Mouse (Mus musculus): Measurements from ENCODE around the gene Stkld1.

Gene Stkld1

DNA sequence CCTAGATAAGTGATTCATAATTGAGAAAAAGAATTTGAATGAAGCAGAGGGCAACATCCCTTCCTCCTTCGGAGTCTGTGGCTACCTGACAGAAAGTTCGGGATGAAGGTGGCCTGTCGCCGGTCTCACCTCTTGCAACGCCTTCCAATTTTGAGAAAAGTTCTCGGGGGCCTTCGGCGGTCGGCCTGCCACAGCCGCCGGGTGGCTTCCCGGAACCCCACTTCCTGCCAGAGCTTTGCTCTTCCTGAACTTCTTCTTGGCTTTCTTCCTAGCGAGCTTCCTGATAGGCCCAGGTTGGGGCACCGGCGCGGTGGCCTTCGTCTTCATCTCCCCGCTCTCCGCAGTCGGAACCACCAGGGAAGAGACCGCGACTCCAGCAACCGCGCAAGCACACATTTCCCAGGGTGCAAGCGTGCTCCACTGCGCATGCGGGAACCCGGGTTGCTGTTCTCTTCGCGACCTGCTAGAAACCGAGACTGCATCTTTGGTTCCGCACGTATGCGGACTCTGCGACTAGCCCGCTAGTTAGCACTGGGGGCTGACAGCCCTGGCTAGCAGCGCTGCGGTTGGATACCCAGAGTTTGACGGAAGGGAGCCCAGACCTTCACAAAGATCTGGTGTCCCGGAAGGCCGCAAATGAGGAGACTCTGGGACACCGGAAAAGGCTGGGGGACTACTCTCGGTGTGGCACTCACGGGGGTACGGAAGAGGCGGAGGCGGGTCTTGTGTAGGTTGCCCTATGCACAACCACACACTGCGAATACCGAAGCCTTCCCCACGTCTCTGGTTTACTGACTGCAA is 30.3 kb downstream of the Stkld1 start, which contains the start of gene Rexo4:
Gene Rexo4, minus strand, starts transcription at position 464 of the 801 bp plus-strand sequence.
- DNase-seq (ENCODE audit: low read depth in 1 of 2, low spot score in 2 of 2) = peak; percentile 80 to 90

DNA sequence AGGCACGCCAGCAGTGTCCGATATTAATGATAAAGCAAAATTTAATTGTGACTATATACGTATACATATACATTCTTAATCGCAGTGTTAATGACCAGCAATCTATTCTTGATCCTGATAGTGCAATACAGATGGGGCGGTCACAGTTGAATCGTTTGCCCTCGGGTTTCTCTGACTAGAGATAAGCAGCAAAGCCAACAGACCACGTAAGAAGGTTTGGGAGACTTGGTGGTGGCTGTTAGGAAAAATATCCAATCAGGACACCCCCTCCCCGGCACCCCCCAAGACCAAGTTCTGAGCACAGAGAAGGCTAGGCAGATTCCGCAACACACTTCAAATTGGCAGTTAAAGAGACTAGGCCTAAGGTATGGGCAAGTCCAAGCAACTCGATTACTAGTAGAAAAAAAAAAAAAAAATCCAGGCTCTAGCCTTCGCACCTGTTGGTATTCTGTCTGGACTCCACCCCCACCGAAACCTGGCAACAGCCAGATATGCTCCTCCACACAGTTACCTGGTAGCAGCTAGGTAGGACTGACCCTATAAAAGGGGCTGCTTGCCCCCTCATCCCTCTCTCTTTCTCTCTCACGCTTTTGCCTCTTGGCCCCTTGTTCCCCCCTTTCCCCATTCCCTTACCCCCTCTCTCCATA is 31.0 kb downstream of the Stkld1 start:
- no peak for DNase-seq (ENCODE audit: low read depth in 1 of 2, low spot score in 2 of 2)

DNA sequence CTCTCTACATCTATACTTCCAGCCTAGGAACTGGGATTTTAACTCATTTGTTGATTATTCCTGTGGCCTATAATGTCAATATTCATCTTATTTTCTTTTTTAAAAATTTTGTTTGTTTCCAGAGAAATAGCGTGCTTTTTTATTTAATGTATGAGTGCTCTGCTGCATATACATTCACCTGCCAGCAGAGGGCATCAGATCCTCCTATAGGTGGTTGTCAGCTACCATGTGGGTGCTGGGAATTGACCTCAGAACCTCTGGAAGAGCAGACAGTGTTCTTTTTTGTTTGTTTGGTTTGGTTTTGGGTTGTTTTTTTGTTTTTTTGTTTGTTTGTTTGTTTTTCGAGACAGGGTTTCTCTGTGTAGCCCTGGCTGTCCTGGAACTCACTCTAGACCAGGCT is 33.4 kb downstream of the Stkld1 start:
- no peak for DNase-seq (ENCODE audit: low read depth in 1 of 2, low spot score in 2 of 2)

DNA sequence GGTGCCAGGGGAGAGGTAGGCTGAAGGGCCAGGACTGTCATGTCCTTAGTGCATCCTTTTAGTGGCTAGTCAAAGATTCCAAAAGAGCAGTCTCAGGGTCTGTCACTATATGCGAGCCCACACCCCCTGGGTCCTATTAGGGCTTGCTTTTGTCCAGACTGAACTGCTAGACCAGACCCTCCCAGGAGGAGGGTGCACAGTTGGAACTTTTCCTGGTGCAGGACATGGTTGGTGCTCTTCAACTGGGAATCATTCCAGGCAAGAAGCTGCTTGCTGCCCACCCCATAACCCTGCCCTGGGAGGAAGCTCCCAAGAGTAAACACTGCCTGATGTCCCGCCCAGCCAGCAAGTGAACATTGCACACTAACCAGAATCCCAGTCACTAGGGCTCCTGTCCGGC is 39.3 kb downstream of the Stkld1 start, which contains the start of gene Adamts13:
Gene Adamts13, plus strand, starts transcription at position 301 of the 400 bp plus-strand sequence.
- DNase-seq (ENCODE audit: low read depth in 1 of 2, low spot score in 2 of 2) = no peak

DNA sequence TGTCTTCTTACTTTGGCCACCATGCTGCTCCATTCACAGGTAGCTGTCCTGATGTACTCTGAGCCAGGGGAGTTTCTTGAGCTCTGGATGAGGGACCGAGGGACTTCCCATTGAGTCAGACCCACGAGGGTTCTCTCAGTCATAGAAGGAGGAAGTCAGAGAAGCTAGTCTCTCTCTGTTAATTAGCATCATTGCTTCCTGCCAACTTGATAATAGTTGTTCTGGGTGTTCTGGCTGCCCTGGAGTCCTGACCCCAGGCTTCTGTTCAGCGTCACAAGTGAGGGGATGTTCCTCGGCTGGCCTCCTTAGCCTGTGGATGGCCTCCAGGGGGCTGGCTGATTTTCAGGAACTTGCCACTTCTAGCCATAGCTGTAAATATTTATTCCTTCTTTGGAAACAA is 40.1 kb downstream of the Stkld1 start:
- peak; percentile 18 to 56 for DNase-seq (ENCODE audit: low read depth in 1 of 2, low spot score in 2 of 2)

DNA sequence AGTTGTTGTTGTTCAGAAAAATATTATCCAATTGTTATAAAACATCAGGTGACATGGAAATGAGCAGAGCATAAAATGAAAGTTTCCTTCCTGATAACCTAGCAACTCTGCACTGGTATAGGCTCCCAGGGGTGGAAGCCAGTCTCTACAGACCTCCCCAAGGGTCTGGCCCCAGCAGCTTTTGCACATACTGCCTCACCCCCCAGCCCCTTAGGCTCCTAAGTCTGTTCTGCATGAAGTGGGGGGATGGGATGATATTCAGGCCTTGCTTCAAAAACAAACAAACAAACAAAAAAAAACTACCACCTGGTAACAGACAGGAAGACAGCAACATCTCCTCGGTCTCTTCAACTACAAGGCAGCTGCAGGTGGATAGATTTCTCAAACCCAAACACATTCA is 46.5 kb downstream of the Stkld1 start:
- DNase-seq (ENCODE audit: low read depth in 1 of 2, low spot score in 2 of 2) = no peak

DNA sequence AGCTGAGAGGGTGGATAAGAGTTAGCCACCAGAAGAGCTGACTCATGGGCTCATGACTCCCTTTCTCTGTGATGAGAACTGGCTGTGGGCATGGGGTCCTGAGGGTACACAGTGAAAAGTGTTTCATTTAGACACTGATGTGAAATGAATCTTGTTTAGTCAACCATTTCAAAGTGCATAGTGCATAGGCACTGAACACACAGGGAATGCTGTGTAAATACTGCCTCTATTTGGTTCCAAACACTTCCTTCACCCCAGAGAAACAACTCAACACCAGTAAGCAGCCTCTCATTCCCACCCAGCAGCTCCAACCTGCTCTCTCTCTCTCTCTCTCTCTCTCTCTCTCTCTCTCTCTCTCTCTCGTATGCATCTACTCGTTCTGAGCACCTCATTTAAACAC is 50.3 kb downstream of the Stkld1 start:
- no peak for DNase-seq (ENCODE audit: low read depth in 1 of 2, low spot score in 2 of 2)

DNA sequence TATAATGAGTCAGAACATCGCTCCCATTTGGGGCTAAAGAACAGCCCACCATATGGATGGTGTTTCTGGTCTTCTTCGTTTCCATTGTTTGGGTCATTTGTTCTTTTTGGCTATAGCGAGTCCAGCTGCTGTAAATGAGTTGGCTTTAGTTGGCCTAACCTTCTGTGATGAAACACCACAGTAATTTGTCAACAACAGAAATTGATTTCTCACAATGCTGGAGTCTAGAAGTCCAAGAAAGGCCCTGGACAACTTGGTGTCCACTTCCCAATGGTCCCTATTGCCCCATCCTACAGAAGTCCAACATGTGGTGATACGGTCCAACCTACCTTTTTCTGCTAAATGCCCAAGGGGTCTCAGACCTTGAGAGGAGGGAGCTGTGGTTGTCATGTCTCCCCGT is 50.8 kb downstream of the Stkld1 start:
- no peak for DNase-seq (ENCODE audit: low read depth in 1 of 2, low spot score in 2 of 2)

DNA sequence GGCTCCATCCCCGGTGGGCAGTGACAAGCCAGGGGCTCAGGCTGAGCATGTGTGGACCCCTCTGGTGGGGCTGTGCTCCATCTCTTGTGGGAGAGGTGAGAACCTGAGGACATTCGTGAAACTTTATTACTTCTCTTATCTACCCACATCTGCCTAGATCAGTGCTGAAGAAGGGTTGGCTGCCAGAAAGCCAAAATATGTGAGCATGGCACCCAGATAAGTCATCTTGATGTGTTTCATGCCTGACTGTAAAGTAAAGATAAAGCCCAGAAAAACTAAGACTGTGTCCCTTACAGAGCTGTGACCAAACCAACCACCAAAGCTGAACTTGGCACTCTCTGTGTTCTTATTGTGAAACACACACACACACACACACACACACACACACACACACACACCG is 60.1 kb downstream of the Stkld1 start:
- DNase-seq (ENCODE audit: low read depth in 1 of 2, low spot score in 2 of 2) = no peak

DNA sequence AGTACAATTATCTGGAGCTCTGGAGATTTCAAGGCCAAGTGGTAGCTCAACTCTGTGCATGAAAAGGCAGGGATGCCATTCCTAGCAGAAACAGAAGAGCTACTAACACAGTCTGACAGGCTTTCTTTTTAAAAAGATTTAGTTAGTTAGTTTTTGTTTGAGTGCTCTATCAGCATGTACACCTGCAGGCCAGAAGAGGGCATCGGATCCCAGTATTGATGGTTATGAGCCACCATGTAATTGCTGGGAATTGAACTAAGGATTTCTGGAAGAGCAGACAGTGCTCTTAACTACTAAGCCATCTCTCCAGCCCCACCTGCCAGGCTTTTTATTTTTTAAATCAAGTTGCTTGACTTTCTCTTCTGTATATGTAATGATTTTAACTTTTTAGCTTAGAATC is 63.7 kb downstream of the Stkld1 start:
- no peak for DNase-seq (ENCODE audit: low read depth in 1 of 2, low spot score in 2 of 2)

DNA sequence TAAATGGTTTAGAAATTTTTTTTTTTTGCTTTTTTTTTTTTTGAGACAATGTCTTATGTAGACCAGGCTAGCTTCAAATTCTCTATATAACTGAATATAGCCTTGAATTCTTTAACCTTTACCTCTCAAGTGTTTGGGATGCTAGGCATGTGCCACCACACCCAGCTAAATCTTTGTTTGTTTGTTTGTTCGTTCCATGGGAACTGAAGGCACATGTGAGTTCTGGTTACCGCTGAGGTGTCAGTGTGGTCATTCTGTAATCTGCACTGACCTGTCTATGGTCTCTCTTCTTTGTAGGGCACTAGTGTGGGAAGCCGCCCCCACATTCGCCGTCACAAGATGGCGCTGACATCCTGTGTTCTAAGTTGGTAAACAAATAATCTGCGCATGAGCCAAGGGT is 64.1 kb downstream of the Stkld1 start:
- no peak for DNase-seq (ENCODE audit: low read depth in 1 of 2, low spot score in 2 of 2)
